In the genomic region with DNA sequence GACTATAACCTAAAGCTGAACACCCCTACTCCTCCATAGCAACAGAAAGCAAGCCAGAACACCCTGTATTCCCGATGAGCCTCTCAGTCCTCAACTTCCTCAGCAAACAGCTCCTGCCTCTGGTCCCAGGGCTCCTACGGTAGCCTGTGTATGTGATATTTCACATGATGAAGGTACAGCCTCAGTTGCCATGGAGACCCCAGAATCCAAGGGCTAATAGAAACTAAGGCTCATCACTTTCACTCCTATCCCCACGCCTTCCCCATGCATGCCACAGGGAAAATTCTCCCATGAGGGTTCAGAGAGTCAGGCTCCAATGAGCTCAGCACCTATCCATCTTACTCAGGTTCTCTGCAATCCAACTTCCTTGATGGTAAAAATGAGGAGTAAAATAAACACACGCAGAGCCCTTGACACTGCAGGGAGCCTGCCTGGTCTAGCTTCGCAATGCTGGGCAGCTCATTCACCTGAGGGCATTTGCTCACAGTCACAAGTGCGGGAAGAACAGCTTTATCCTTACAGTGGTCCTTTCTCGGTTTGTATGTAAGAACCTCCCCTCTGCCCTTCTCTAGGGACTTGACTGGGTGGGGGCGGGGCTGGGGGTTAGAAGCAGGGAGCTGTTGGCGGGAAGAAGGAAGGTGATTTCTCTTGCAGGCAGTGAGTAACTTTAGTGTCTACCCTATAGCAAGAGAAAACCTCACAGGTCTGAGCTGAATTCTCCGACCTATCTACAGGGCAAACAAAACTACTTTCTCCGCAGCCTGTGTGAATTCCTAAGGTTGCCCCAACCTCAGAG, we compare ENCODE assay signal across 16 mouse cellular contexts. TPM values are rescaled to one million over a fixed set of nuclear protein-coding genes. Genes with fewer than 3 reads are reported as not detected.
DNase-seq lines count a peak whose midpoint lies in the region; ATAC-seq lines count a peak whose summit lies in the region.
"Had no signal": no experiment of that assay in that cellular context is flagged by ENCODE, and none has a peak within 500 bp of the region (broad histone marks: within the 10 kb centered on the region; RNA-seq: fewer than 3 reads in every experiment).

No protein-coding gene starts in this region.

- H3K27me3 ChIP-seq in heart, embryonic 10.5 days (ENCODE audit: insufficient read depth, poor library complexity, severe bottlenecking) = no peaks in the 10 kb centered on the region
- no peaks in the 10 kb centered on the region for H3K27me3 ChIP-seq in heart, embryonic 11.5 days (ENCODE audit: control insufficient read depth, insufficient read depth, low read length)
- no peaks in the 10 kb centered on the region for H3K27me3 ChIP-seq in hindbrain, embryonic 10.5 days (ENCODE audit: insufficient read depth, poor library complexity, severe bottlenecking)
- H3K27me3 ChIP-seq in midbrain, embryonic 11.5 days (ENCODE audit: control insufficient read depth, insufficient read depth, low read length) = no peaks in the 10 kb centered on the region

- no peak overlapping the region for H3K4me3 ChIP-seq in heart, embryonic 10.5 days
- H3K4me3 ChIP-seq in heart, embryonic 11.5 days (ENCODE audit: low read depth, low read length) = no peak overlapping the region
- H3K4me3 ChIP-seq in hindbrain, embryonic 10.5 days = no peak overlapping the region
- no peak overlapping the region for H3K4me3 ChIP-seq in midbrain, embryonic 11.5 days (ENCODE audit: low read depth, low read length)
- H3K4me3 ChIP-seq: erythroblast, embryonic 14.5 days had no signal

- no peak for ATAC-seq in heart, embryonic 11.5 days (replicated peaks; ENCODE audit: insufficient number of reproducible peaks, low FRiP score, low TSS enrichment)
- ATAC-seq in midbrain, embryonic 11.5 days (ENCODE audit: low FRiP score) = no peak
- ATAC-seq: lung, postnatal 0 days had no signal

- H3K4me1 ChIP-seq in heart, embryonic 10.5 days = peaks cover 21% of the 10 kb centered on the region
- H3K4me1 ChIP-seq in heart, embryonic 11.5 days (ENCODE audit: control insufficient read depth, insufficient read depth, low read length) = peaks cover 12% of the 10 kb centered on the region; the same call in 1 of the 2 replicates
- peaks cover 40% of the 10 kb centered on the region for H3K4me1 ChIP-seq in hindbrain, embryonic 10.5 days (replicated peaks)
- peaks cover 20% of the 10 kb centered on the region for H3K4me1 ChIP-seq in midbrain, embryonic 11.5 days (ENCODE audit: control insufficient read depth, insufficient read depth, low read length)

- H3K27ac ChIP-seq in heart, embryonic 10.5 days = 0 out of 2 replicates have a peak overlapping the region, but pooled peaks have one; percentile 37
- no peak overlapping the region for H3K27ac ChIP-seq in heart, embryonic 11.5 days (ENCODE audit: low read depth, low read length)
- peak overlapping the region; percentile 83 for H3K27ac ChIP-seq in hindbrain, embryonic 10.5 days
- no peak overlapping the region; the same call in 1 of the 2 replicates for H3K27ac ChIP-seq in midbrain, embryonic 11.5 days (ENCODE audit: low read depth, low read length)

- WGBS in heart, embryonic 10.5 days = 41% methylated on average over 11 of the region's 11 CpGs
- WGBS in heart, embryonic 11.5 days (ENCODE audit: insufficient replicate concordance) = 47% methylated on average over 11 of the region's 11 CpGs
- 45% methylated on average over 11 of the region's 11 CpGs for whole genome bisulfite sequencing in hindbrain, embryonic 10.5 days
- WGBS in midbrain, embryonic 11.5 days = 42% methylated on average over 11 of the region's 11 CpGs

- DNase-seq in heart, embryonic 10.5 days (ENCODE audit: low spot score) = no peak
- DNase-seq in ES-CJ7 (ENCODE audit: low read depth, low spot score) = peak; percentile 68
- DNase-seq in hindbrain, embryonic 10.5 days (ENCODE audit: low spot score) = no peak
- no peak for DNase-seq in midbrain, embryonic 11.5 days (ENCODE audit: low spot score, missing footprints)
- DNase-seq in right cerebral cortex, adult 18-20 months = no peak
- DNase-seq in adrenal gland, postnatal 14 days = no peak
- no peak for DNase-seq in right cerebral cortex, postnatal 36 days (ENCODE audit: low spot score in 2 of 2)
- DNase-seq: cerebellum, adult 9-11 months; heart, postnatal 10 days; kidney, postnatal 25 days had no signal

- H3K36me3 ChIP-seq in heart, embryonic 10.5 days = no peaks in the 10 kb centered on the region
- H3K36me3 ChIP-seq in heart, embryonic 11.5 days (ENCODE audit: control insufficient read depth, insufficient read depth, low read length) = no peaks in the 10 kb centered on the region
- no peaks in the 10 kb centered on the region for H3K36me3 ChIP-seq in hindbrain, embryonic 10.5 days
- H3K36me3 ChIP-seq in midbrain, embryonic 11.5 days (ENCODE audit: control insufficient read depth, insufficient read depth, low read length) = no peaks in the 10 kb centered on the region

- no peak overlapping the region for H3K4me2 ChIP-seq in heart, embryonic 11.5 days
- no peak overlapping the region for H3K4me2 ChIP-seq in midbrain, embryonic 11.5 days
- H3K4me2 ChIP-seq: liver, embryonic 11.5 days had no signal

- H3K9me3 ChIP-seq in heart, embryonic 10.5 days = no peaks in the 10 kb centered on the region
- H3K9me3 ChIP-seq in heart, embryonic 11.5 days (replicated peaks; ENCODE audit: control insufficient read depth, low read length) = no peaks in the 10 kb centered on the region
- no peaks in the 10 kb centered on the region for H3K9me3 ChIP-seq in hindbrain, embryonic 10.5 days
- no peaks in the 10 kb centered on the region for H3K9me3 ChIP-seq in midbrain, embryonic 11.5 days (ENCODE audit: control insufficient read depth, low read length)

- H3K9ac ChIP-seq in heart, embryonic 11.5 days (ENCODE audit: low read depth, low read length) = no peak overlapping the region; the same call in 1 of the 2 replicates
- peak overlapping the region; percentile 3; the same call in 1 of the 2 replicates for H3K9ac ChIP-seq in midbrain, embryonic 11.5 days (ENCODE audit: low read length)

RNA-seq across cellular contexts. Expression of gene Apod, which starts 15.2 kb away (rescaled TPM):
- not detected in 2 replicates for polyA plus RNA-seq in heart, embryonic 10.5 days (2016; fragmentation: Nextera tagmentation; extraction: Ambion mirVana)
- not detected in 2 replicates for polyA plus RNA-seq in heart, embryonic 11.5 days (2014; fragmentation: Nextera tagmentation; extraction: Ambion mirVana)
- 18.0 and 41.8 TPM in 2 replicates for polyA plus RNA-seq in hindbrain, embryonic 10.5 days (2016; fragmentation: Nextera tagmentation; extraction: Ambion mirVana)
- polyA plus RNA-seq in midbrain, embryonic 11.5 days (2014; fragmentation: Nextera tagmentation; extraction: Ambion mirVana) = 49.9 and 55.1 TPM in 2 replicates
- 5.8 and 10.8 TPM in 2 replicates for total RNA-seq in adrenal gland, postnatal 14 days (2021)
- total RNA-seq: granulocyte monocyte progenitor cell, adult 5-6 weeks; monocyte, adult 5-6 weeks had no signal
- polyA plus RNA-seq: erythroblast, embryonic 14.5 days; liver, embryonic 11.5 days had no signal

RNA-seq across cellular contexts. Expression of gene Ppp1r2, which starts 24.3 kb away (rescaled TPM):
- 85.0 and 95.4 TPM in 2 replicates for polyA plus RNA-seq in heart, embryonic 10.5 days (2016; fragmentation: Nextera tagmentation; extraction: Ambion mirVana)
- polyA plus RNA-seq in heart, embryonic 11.5 days (2014; fragmentation: Nextera tagmentation; extraction: Ambion mirVana) = 90.8 and 91.1 TPM in 2 replicates
- 99.2 and 99.9 TPM in 2 replicates for polyA plus RNA-seq in hindbrain, embryonic 10.5 days (2016; fragmentation: Nextera tagmentation; extraction: Ambion mirVana)
- polyA plus RNA-seq in midbrain, embryonic 11.5 days (2014; fragmentation: Nextera tagmentation; extraction: Ambion mirVana) = 109 and 114 TPM in 2 replicates
- total RNA-seq in adrenal gland, postnatal 14 days (2021) = 82.3 and 88.3 TPM in 2 replicates

Comparison
In these comparisons a context has a peak if more than half of its experiments do, and no peak if none do; other contexts are left out.
1. H3K27ac ChIP-seq: peak in heart, embryonic 10.5 days (single experiment) and hindbrain, embryonic 10.5 days (single experiment); none in heart, embryonic 11.5 days (single experiment) and midbrain, embryonic 11.5 days (single experiment).
2. RNA of gene Apod, which starts 15.2 kb away (polyA plus RNA-seq): 49.9 to 55.1 TPM in midbrain, embryonic 11.5 days and 18.0 to 41.8 TPM in hindbrain, embryonic 10.5 days; not detected in heart, embryonic 11.5 days and not detected in heart, embryonic 10.5 days; every median in the first group is over 10 times any median in the second.